Mouse (Mus musculus) forebrain, postnatal 0 days (tissue): ENCODE measurements around the gene Prkcsh. TPM values are rescaled to one million over a fixed set of nuclear protein-coding genes. Genes with fewer than 3 reads are reported as not detected.

Experiments used
- ATAC-seq: fragments of 200-750 bp; cut with Nextera tagmentation; 2 replicates; pipeline ENCODE4 v1.8.0; 2017; ENCODE audit warnings: mild to moderate bottlenecking, moderate library complexity
- DNase-seq: peaks from one replicate; pipeline ENCODE4 v3.0.0-alpha.2; 2015
- H3K27ac ChIP-seq: fragments of 300-500 bp; sonication (generic); 2 replicates; pipeline ENCODE4 v1.5.1; 2014; ENCODE audit warnings: low read depth, mild to moderate bottlenecking, antibody characterized with exemption, low read length, moderate library complexity, mixed read lengths
- H3K27me3 ChIP-seq: fragments of 300-500 bp; sonication (generic); 2 replicates; pipeline ENCODE4 v1.6.1; 2014; ENCODE audit warnings: mild to moderate bottlenecking, low read length, mixed read lengths; ENCODE audit not compliant: insufficient read depth
- H3K36me3 ChIP-seq: fragments of 300-500 bp; sonication (generic); 2 replicates; pipeline ENCODE4 v1.6.1; 2014; ENCODE audit warnings: mild to moderate bottlenecking, moderate library complexity; ENCODE audit not compliant: insufficient read depth
- H3K4me1 ChIP-seq: fragments of 300-500 bp; sonication (generic); 2 replicates; pipeline ENCODE4 v1.6.1; 2014; ENCODE audit warnings: antibody characterized with exemption; ENCODE audit not compliant: insufficient read depth
- H3K4me2 ChIP-seq: fragments of 300-500 bp; sonication (generic); 2 replicates; pipeline ENCODE4 v1.6.1; 2014; ENCODE audit warnings: low read depth, mild to moderate bottlenecking, moderate library complexity
- H3K4me3 ChIP-seq: fragments of 300-500 bp; sonication (generic); 2 replicates; pipeline ENCODE4 v1.5.1; 2014; ENCODE audit warnings: low read depth, low read length, mixed read lengths
- H3K9ac ChIP-seq: fragments of 300-500 bp; sonication (generic); 2 replicates; pipeline ENCODE4 v1.6.1; 2014; ENCODE audit warnings: mild to moderate bottlenecking
- H3K9me3 ChIP-seq: fragments of 300-500 bp; sonication (generic); 2 replicates; pipeline ENCODE4 v1.6.1; 2016; ENCODE audit warnings: low read length
- CTCF ChIP-seq: sonication (generic); IDR thresholded peaks from 2 replicates; pipeline ENCODE4 v1.5.1; 2016; ENCODE audit warnings: antibody characterized with exemption, control low read depth, low read depth
- WGBS: fragments of 180-500 bp; shearing (Covaris S2); extraction: QIAGEN DNeasy Blood & Tissue Kit; methylation state at CpG from one replicate; pipeline ENCODE4 v1.1.7; 2014; 5-methylcytosine and 5-hydroxymethylcytosine counted together
- polyA plus RNA-seq: library from polyadenylated mRNA; unstranded; fragments of >200 nt; fragmentation: Nextera tagmentation; extraction: Ambion mirVana; gene quantifications from 2 replicates; pipeline ENCODE4 v1.2.1, GENCODE M21; 2015
- total RNA-seq: library from RNA; depleted of rRNA; stranded (reverse); fragments of >200 nt; gene quantifications from 2 replicates; pipeline ENCODE4 v1.2.3, GENCODE M21; 2014; rRNA removed

The Prkcsh gene
- 83.2 and 86.5 TPM in 2 replicates for total RNA-seq
- 48.9 and 67.4 TPM in 2 replicates for polyA plus RNA-seq

DNA sequence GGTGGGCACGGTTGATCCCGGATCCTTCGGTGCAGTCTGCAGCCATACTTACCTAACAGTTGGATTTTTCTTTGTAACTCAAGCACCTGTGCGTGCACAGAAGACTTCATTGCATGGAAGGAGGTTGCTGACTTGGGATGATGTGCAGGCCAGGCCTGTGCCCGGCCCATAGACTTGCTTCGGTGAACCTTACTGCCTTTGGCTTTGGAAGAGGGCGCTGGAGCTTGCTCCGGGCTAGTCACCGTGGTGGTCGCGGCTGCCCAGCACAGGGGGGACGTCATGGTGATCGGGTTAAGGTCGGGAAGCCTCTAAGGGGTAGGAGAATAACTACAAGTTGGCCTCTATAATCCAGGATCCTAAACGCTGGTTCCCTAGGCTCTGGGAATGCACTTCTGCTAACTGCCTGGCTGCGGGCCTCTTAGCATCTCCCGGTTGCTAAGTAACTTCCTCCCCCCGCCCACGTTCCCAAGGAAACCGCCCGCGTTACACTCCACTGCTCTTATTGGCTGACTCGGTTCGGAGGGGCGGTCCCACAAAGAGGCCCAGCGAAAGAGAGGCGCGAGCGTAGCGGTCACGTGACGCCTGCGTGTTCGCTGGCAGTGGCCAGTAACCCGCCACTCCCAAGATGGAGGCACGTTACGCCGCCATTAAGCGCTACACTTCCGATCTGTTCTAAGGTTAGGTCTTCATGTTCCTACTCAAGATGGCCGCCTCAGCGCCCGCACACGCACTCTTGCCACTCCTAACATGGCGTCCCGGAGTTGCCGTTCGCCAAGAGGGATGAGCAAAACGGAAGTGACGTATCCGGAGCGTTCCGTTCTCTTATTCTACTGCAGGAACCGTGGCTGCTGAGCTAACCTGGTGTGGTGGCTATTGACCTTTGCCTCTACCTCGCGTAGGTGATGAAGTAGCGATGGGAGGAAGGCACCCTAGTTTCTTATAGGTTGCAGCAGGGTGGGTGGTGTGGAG is at the start of gene Prkcsh, which contains the start of gene Ccdc151:
TSS of gene Prkcsh (plus strand) at position 613 of the 969 bp plus-strand sequence.
TSS of gene Ccdc151 (minus strand) at position 441 of the 969 bp plus-strand sequence.
- TF ChIP-seq CTCF = peak; percentile 28; the same call in 1 of the 2 replicates
- peaks cover 29% of the 10 kb centered on the region for H3K36me3 ChIP-seq
- DNase-seq = peak; percentile 100
- H3K9me3 ChIP-seq = no peaks in the 10 kb centered on the region
- peak within 1 kb of the TSS; percentile 86 for H3K4me2 ChIP-seq
- peak within 1 kb of the TSS; percentile 86 for H3K27ac ChIP-seq
- peaks cover 21% of the 10 kb centered on the region for H3K4me1 ChIP-seq
- peak; percentile 98 for ATAC-seq
- H3K4me3 ChIP-seq = peak within 1 kb of the TSS; percentile 85
- 5% methylated on average over 57 of the region's 57 CpGs for WGBS
- H3K27me3 ChIP-seq = no peaks in the 10 kb centered on the region
- peak within 1 kb of the TSS; percentile 75 for H3K9ac ChIP-seq

DNA sequence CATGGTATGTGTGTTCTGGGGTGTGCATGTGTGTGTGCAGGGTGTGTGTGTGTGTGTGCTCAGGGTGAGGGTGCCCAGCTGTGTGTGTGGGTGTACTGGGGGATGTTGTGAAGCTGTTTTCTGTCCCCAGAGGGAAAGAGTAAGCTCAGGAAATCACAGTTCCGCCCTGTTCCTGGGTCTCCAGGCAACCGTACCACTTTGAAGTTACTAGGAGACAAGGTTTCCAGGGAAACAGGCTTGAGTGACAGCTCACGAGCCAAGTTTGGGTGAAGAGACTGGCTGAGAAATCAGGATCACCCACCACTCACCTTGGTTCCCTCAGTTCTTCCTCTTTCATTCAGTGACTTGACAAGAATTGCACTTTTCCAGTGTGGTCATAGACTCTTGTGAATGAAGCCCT is 49.0 kb upstream of the Prkcsh start:
- peak; percentile 40 for ATAC-seq
- H3K36me3 ChIP-seq = no peaks in the 10 kb centered on the region; the same call in 1 of the 2 replicates
- no peak for TF ChIP-seq CTCF
- no peak overlapping the region for H3K4me3 ChIP-seq
- H3K27ac ChIP-seq = peak overlapping the region; percentile 57
- no peaks in the 10 kb centered on the region for H3K9me3 ChIP-seq
- H3K9ac ChIP-seq = no peak overlapping the region
- peak; percentile 86 for DNase-seq
- H3K27me3 ChIP-seq = no peaks in the 10 kb centered on the region
- no peak overlapping the region for H3K4me2 ChIP-seq
- peaks cover 17% of the 10 kb centered on the region for H3K4me1 ChIP-seq
- WGBS = 8% methylated on average over 3 of the region's 3 CpGs

DNA sequence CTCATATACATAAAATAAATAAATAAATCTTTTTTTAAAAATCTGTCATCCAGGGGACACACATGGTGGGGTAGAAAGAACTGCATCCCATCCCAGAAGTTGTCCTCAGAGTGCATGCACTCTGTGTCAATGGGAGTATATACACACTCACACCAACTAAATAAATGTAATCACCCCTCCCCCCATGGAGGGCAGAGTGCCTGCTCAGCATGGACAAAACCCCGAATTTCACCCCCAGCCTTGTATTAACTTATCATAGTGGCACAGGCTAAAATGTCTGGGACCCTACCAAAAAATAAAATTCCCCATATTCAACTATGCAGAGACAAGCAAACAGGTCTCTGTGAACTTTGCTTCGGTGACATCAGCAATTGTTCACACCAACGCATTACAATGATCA is 48.0 kb upstream of the Prkcsh start:
- Histone ChIP-seq H3K9ac (no peak overlapping the region), H3K4me2 (no peak overlapping the region; the same call in 1 of the 2 replicates), H3K9me3 (no peaks in the 10 kb centered on the region), H3K4me3 (no peak overlapping the region), H3K27ac (no peak overlapping the region), H3K36me3 (no peaks in the 10 kb centered on the region; the same call in 1 of the 2 replicates), H3K27me3 (no peaks in the 10 kb centered on the region), H3K4me1 (peaks cover 17% of the 10 kb centered on the region)
- 71% methylated on average over 3 of the region's 3 CpGs for WGBS
- TF ChIP-seq CTCF = no peak
- DNase-seq (no peak), ATAC-seq (no peak)

DNA sequence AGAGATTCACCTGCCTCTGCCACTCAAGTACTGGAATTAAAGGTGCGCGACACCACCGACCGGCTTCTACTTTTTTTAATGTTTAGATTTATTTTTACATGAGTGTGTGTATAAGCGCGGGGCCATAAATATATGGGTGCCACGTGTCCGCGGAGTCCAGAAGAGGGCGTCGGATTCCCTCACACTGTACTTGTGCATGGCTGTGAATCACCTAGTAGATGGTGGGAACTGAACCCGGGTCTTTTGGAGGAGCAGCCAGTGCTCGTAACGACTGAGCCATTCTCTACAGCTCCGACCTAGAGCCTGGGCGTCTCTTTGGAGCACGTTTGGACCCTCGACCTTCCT is 47.4 kb upstream of the Prkcsh start:
- ATAC-seq = peak; percentile 28
- no peaks in the 10 kb centered on the region for H3K9me3 ChIP-seq
- H3K9ac ChIP-seq = peak overlapping the region; percentile 83
- peak; percentile 49 for TF ChIP-seq CTCF
- H3K36me3 ChIP-seq = no peaks in the 10 kb centered on the region; the same call in 1 of the 2 replicates
- H3K27ac ChIP-seq = peak overlapping the region; percentile 96
- peaks cover 17% of the 10 kb centered on the region for H3K4me1 ChIP-seq
- no peak for DNase-seq
- peak overlapping the region; percentile 58 for H3K4me3 ChIP-seq
- 2% methylated on average over 18 of the region's 18 CpGs for WGBS
- peak overlapping the region; percentile 65 for H3K4me2 ChIP-seq
- peaks cover 3% of the 10 kb centered on the region; the same call in 1 of the 2 replicates for H3K27me3 ChIP-seq

DNA sequence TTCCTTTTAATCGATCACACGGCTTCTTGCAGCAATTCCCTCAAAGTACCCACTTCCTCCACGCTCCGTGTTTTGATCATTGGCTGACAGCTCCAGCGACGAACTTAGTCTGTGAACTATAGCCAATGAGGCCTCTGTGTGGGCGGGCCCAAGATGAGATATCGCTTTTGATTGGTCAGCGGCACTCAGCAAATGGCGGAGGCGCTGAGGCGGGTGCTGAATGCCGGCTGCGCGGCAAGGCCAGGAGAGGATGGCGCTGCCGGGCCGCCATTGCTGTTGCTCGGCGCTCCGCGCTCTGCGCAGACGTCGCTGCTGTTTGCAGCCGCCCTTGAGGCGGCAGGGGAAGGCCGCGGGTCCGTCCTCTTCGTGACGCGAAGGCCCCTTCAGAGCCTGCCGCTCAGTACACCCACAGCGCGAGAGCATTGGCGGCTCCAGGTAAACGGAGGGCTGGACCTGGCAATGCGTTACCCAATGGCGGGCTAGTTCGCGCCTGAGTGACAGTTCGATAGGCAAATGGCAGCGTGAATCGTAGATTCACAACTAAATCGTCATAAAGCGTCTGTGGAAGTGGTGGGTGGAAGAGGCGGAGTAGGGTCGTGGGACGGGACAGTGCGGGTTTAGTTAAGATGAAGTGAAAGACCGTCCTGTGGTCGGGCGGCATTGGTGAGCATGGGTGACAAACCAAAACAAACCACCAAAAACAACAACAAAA is 46.9 kb upstream of the Prkcsh start, which contains the start of gene Swsap1:
TSS of gene Swsap1 (plus strand) at position 186 of the 712 bp plus-strand sequence.
- Histone ChIP-seq H3K4me1 (peaks cover 17% of the 10 kb centered on the region), H3K4me2 (peak within 1 kb of the TSS; percentile 65), H3K27me3 (peaks cover 8% of the 10 kb centered on the region), H3K9ac (peak within 1 kb of the TSS; percentile 83), H3K4me3 (peak within 1 kb of the TSS; percentile 58), H3K27ac (peak within 1 kb of the TSS; percentile 96), H3K36me3 (no peaks in the 10 kb centered on the region; the same call in 1 of the 2 replicates), H3K9me3 (no peaks in the 10 kb centered on the region)
- under 1% methylated on average over 54 of the region's 54 CpGs for whole genome bisulfite sequencing
- DNase-seq (peak; percentile 100), ATAC-seq (peak; percentile 97)
- 0 out of 2 replicates have a peak, but pooled peaks have one; percentile 5 for TF ChIP-seq CTCF

DNA sequence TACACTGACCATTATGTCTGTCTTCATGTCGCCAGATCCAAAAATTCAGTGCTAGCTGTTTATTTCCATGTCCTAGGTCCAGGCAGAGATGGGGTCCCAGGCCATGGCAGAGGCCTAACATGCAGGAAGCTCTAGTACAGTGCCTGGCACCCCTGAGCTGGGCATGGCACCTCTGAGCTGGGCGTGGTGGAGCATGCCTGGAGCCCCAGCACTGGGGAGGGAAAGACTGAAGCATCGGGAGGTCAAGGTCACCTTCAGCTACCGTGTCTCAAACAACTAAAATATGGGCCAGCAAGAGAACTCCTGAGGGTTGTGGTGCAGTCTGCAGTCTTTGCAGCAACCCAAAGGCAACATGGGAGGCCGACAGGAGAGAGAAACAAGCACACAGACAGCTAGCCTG is 44.2 kb upstream of the Prkcsh start:
- Histone ChIP-seq H3K4me3 (no peak overlapping the region), H3K36me3 (no peaks in the 10 kb centered on the region; the same call in 1 of the 2 replicates), H3K27me3 (peaks cover 24% of the 10 kb centered on the region), H3K4me2 (no peak overlapping the region), H3K4me1 (peaks cover 21% of the 10 kb centered on the region), H3K27ac (no peak overlapping the region), H3K9ac (no peak overlapping the region), H3K9me3 (no peaks in the 10 kb centered on the region)
- no peak for TF ChIP-seq CTCF
- WGBS = 87% methylated on average over 5 of the region's 5 CpGs
- ATAC-seq (no peak), DNase-seq (no peak)
